Mouse (Mus musculus): ENCODE measurements at regions not wholly inside any gene's neighbourhood (a gene's known extent, or its start where the extent isn't known, plus 50 kb on each side); places are given as distances from the start of the nearest gene placed in this dataset.
"Not testable (repeated sequence)": the region's sequence is repeated elsewhere in the genome, so short reads cannot be mapped to it uniquely, and the experiment has no call there.

GRCm38 (mm10) chr17:60966401-60966800 is 1914.7 kb downstream of the Efna5 start:
- intact Hi-C loops (cut with DNase I), result no loop called here
- DNase-seq (ENCODE audit: low spot score in 2 of 2), result no peak

- no peak for DNase-seq (ENCODE audit: low spot score in 2 of 2)
- intact Hi-C loops (cut with DNase I), result no loop called here
Observed at GRCm38 (mm10) chr17:60965660-60966059, 1915.5 kb downstream of the Efna5 start.

- DNase-seq (ENCODE audit: low spot score in 2 of 2), result no peak
- intact Hi-C loops (cut with DNase I), result no loop called here
Observed at GRCm38 (mm10) chr17:60951464-60951863, 1929.7 kb downstream of the Efna5 start.

GRCm38 (mm10) chr17:60937754-60938508 is 1924.8 kb upstream of the Nudt12 start:
- DNase-seq (ENCODE audit: low spot score in 2 of 2), result no peak
- intact Hi-C loops (cut with DNase I), result no loop called here

GRCm38 (mm10) chr17:60934223-60934622 is 1921.1 kb upstream of the Nudt12 start:
- no peak for DNase-seq (ENCODE audit: low spot score in 2 of 2)
- intact Hi-C loops (cut with DNase I), result no loop called here

- intact Hi-C loops (cut with DNase I), result no loop called here
- DNase-seq (ENCODE audit: low spot score in 2 of 2), result peak in 1 of 2 experiments; percentile 0
Observed at GRCm38 (mm10) chr17:60925822-60926383, 1912.7 kb upstream of the Nudt12 start.

- DNase-seq (ENCODE audit: low spot score in 2 of 2); intact Hi-C loops (cut with DNase I): not testable (repeated sequence)
Observed at GRCm38 (mm10) chr17:60882721-60883120, 1869.5 kb upstream of the Nudt12 start.

- intact Hi-C loops (cut with DNase I), result no loop called here
- DNase-seq (ENCODE audit: low spot score in 2 of 2), result no peak
Observed at GRCm38 (mm10) chr17:60857445-60857844, 1844.3 kb upstream of the Nudt12 start.

GRCm38 (mm10) chr17:60854659-60855058 is 1841.5 kb upstream of the Nudt12 start:
- intact Hi-C loops (cut with DNase I), result no loop called here
- DNase-seq (ENCODE audit: low spot score in 2 of 2), result no peak

GRCm38 (mm10) chr17:60838794-60839193 is 1825.6 kb upstream of the Nudt12 start:
- DNase-seq (ENCODE audit: low spot score in 2 of 2); intact Hi-C loops (cut with DNase I): not testable (repeated sequence)

GRCm38 (mm10) chr17:60832531-60832930 is 1819.4 kb upstream of the Nudt12 start:
- no peak for DNase-seq (ENCODE audit: low spot score in 2 of 2)
- intact Hi-C loops (cut with DNase I), result no loop called here

GRCm38 (mm10) chr17:60830498-60830897 is 1817.3 kb upstream of the Nudt12 start:
- intact Hi-C loops (cut with DNase I), result no loop called here
- no peak for DNase-seq (ENCODE audit: low spot score in 2 of 2)

- intact Hi-C loops (cut with DNase I), result no loop called here
- DNase-seq (ENCODE audit: low spot score in 2 of 2), result no peak
Observed at GRCm38 (mm10) chr17:60804715-60805449, 1791.7 kb upstream of the Nudt12 start.

- DNase-seq (ENCODE audit: low spot score in 2 of 2), result no peak
- intact Hi-C loops (cut with DNase I), result no loop called here
Observed at GRCm38 (mm10) chr17:60762270-60762669, 1749.1 kb upstream of the Nudt12 start.

- DNase-seq (ENCODE audit: low spot score in 2 of 2), result peak; percentile 2 to 8
- intact Hi-C loops (cut with DNase I), result no loop called here
Observed at GRCm38 (mm10) chr17:60761100-60761499, 1747.9 kb upstream of the Nudt12 start.

- no peak for DNase-seq (ENCODE audit: low spot score in 2 of 2)
- intact Hi-C loops (cut with DNase I), result no loop called here
Observed at GRCm38 (mm10) chr17:60742856-60743255, 1729.7 kb upstream of the Nudt12 start.

GRCm38 (mm10) chr17:60738211-60738610 is 1725.0 kb upstream of the Nudt12 start:
- DNase-seq (ENCODE audit: low spot score in 2 of 2), result no peak
- intact Hi-C loops (cut with DNase I), result no loop called here

- intact Hi-C loops (cut with DNase I), result no loop called here
- no peak for DNase-seq (ENCODE audit: low spot score in 2 of 2)
Observed at GRCm38 (mm10) chr17:60720138-60720537, 1707.0 kb upstream of the Nudt12 start.

GRCm38 (mm10) chr17:60717931-60718621 is 1704.9 kb upstream of the Nudt12 start:
- intact Hi-C loops (cut with DNase I), result no loop called here
- no peak for DNase-seq (ENCODE audit: low spot score in 2 of 2)

- intact Hi-C loops (cut with DNase I), result no loop called here
Observed at GRCm38 (mm10) chr17:60717494-60717893, 1704.3 kb upstream of the Nudt12 start.

More at GRCm38 (mm10) chr17:60717494-60717893, 1704.3 kb upstream of the Nudt12 start:
- no peak for DNase-seq (ENCODE audit: low spot score in 2 of 2)
